Mouse (Mus musculus) lung, adult 10 weeks (tissue): ENCODE results near the gene Gm10721. TPM values are rescaled to one million over a fixed set of nuclear protein-coding genes. Genes with fewer than 3 reads are reported as not detected.

Source experiments
- polyA plus RNA-seq: library from polyadenylated mRNA; stranded (reverse); fragments of 350-450 nt; fragmentation: Illumina TruSeq; extraction: RNeasy Lipid Tissue Mini Kit (QIAGEN cat#74804); gene quantifications from one replicate; pipeline ENCODE4 v1.2.3, GENCODE M21; 2014; ENCODE audit warnings: low read depth, low replicate concordance; ENCODE audit not compliant: insufficient read depth

The Gm10721 gene
- not detected for polyA plus RNA-seq

DNA sequence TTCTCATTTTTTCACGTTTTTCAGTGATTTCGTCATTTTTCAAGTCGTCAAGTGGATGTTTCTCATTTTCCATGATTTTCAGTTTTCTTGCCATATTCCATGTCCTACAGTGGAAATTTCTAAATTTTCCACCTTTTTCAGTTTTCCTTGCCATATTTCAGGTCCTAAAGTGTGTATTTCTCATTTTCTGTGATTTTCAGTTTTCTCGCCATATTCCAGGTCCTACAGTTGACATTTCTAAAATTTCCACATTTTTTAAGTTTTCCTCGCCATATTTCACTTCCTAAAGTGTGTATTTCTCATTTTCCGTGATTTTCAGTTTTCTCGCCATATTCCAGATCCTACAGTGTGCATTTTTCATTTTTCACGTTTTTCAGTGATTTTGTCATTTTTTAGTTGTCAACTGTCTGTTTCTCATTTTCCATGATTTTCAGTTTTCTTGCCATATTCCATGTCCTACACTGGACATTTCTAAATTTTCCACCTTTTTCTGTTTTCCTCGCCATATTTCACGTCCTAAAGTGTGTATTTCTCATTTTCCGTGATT is at the start of gene Gm10721:
Gm10721 (plus strand) TSS at position 408 of the 547 bp plus-strand sequence.

DNA sequence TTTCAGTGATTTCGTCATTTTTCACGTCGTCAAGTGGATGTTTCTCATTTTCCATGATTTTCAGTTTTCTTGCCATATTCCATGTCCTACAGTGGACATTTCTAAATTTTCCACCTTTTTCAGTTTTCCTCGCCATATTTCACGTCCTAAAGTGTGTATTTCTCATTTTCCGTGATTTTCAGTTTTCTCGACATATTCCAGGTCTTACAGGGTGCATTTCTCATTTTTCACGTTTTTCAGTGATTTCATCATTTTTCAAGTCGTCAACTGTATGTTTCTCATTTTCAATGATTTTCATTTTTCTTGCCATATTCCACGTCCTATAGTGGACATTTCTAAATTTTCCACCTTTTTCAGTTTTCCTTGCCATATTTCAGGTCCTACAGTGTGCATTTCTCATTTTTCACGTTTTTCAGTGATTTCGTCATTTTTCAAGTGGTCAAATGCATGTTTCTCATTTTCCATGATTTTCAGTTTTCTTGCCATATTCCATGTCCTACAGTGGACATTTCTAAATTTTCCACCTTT is 12.4 kb upstream of the Gm10721 start, which contains the start of gene Gm10722:
Gm10722 (plus strand) TSS at position 478 of the 528 bp plus-strand sequence.

DNA sequence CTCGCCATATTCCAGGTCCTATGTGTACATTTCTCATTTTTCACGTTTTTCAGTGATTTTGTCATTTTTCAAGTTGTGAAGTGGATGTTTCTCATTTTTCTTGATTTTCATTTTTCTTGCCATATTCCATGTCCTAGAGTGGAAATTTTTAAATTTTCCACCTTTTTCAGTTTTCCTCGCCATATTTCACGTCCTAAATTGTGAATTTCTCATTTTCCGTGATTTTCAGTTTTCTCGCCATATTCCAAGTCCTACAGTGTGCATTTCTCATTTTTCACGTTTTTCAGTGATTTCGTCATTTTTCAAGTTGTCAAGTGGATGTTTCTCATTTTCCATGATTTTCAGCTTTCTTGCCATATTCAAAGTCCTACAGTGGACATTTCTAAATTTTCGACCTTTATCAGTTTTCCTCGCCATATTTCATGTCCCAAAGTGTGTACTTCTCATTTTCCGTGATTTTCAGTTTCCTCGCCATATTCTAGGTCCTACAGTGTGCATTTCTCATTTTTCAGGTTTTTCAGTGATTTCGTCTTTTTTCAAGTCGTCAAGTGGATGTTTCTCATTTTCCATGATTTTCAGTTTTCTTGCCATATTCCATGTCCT is 10.0 kb upstream of the Gm10721 start, which contains the start of gene Gm11168:
Gm11168 (plus strand) TSS at position 553 of the 603 bp plus-strand sequence.

DNA sequence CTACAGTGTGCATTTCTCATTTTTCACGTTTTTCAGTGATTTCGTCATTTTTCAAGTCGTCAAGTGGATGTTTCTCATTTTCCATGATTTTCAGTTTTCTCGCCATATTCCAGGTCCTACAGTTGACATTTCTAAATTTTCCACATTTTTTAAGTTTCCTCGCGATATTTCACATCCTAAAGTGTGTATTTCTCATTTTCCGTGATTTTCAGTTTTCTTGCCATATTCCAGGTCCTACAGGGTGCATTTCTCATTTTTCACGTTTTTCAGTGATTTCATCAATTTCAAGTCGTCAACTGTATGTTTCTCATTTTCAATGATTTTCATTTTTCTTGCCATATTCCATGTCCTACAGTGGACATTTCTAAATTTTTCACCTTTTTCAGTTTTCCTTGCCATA is 2.4 kb downstream of the Gm10721 start, which contains the start of gene Gm10720:
Gm10720 (plus strand) TSS at position 301 of the 400 bp plus-strand sequence.

DNA sequence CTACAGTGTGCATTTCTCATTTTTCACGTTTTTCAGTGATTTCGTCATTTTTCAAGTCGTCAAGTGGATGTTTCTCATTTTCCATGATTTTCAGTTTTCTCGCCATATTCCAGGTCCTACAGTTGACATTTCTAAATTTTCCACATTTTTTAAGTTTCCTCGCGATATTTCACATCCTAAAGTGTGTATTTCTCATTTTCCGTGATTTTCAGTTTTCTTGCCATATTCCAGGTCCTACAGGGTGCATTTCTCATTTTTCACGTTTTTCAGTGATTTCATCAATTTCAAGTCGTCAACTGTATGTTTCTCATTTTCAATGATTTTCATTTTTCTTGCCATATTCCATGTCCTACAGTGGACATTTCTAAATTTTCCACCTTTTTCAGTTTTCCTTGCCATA is 4.2 kb downstream of the Gm10721 start, which contains the start of gene Gm10719:
Gm10719 (plus strand) TSS at position 301 of the 400 bp plus-strand sequence.

DNA sequence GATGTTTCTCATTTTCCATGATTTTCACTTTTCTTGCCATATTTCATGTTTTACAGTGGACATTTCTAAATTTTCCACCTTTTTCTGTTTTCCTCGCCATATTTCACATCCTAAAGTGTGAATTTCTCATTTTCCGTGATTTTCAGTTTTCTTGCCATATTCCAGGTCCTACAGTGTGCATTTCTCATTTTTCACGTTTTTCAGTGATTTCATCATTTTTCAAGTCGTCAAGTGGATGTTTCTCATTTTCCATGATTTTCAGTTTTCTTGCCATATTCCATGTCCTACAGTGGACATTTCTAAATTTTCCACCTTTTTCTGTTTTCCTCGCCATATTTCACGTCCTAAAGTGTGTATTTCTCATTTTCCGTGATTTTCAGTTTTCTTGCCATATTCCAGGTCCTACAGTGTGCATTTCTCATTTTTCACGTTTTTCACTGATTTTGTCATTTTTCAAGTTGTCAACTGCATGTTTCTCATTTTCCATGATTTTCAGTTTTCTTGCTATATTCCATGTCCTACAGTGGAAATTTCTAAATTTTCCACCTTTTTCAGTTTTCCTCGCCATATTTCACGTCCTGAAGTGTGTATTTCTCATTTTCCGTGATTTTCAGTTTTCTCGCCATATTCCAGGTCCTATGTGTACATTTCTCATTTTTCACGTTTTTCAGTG is 10.5 kb downstream of the Gm10721 start, which contains the start of gene Gm10718:
Gm10718 (plus strand) TSS at position 236 of the 673 bp plus-strand sequence.

DNA sequence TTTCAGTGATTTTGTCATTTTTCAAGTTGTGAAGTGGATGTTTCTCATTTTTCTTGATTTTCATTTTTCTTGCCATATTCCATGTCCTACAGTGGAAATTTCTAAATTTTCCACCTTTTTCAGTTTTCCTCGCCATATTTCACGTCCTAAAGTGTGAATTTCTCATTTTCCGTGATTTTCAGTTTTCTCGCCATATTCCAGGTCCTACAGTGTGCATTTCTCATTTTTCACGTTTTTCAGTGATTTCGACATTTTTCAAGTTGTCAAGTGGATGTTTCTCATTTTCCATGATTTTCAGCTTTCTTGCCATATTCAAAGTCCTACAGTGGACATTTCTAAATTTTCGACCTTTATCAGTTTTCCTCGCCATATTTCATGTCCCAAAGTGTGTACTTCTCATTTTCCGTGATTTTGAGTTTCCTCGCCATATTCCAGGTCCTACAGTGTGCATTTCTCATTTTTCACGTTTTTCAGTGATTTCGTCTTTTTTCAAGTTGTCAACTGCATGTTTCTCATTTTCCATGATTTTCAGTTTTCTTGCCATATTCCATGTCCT is 12.1 kb downstream of the Gm10721 start, which contains the start of gene Gm10717:
Gm10717 (plus strand) TSS at position 506 of the 556 bp plus-strand sequence.

DNA sequence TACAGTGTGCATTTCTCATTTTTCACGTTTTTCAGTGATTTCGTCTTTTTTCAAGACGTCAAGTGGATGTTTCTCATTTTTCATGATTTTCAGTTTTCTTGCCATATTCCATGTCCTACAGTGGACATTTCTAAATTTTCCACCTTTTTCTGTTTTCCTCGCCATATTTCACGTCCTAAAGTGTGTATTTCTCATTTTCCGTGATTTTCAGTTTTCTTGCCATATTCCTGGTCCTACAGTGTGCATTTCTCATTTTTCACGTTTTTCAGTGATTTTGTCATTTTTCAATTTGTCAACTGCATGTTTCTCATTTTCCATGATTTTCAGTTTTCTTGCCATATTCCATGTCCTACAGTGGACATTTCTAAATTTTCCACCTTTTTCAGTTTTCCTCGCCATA is 21.4 kb downstream of the Gm10721 start, which contains the start of gene Gm17535:
Gm17535 (plus strand) TSS at position 301 of the 400 bp plus-strand sequence.

DNA sequence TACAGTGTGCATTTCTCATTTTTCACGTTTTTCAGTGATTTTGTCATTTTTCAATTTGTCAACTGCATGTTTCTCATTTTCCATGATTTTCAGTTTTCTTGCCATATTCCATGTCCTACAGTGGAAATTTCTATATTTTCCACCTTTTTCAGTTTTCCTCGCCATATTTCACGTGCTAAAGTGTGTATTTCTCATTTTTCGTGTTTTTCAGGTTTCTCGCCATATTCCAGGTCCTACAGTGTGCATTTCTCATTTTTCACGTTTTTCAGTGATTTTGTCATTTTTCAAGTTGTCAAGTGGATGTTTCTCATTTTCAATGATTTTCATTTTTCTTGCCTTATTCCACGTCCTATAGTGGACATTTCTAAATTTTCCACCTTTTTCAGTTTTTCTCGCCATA is 23.6 kb downstream of the Gm10721 start, which contains the start of gene Gm10715:
Gm10715 (plus strand) TSS at position 301 of the 400 bp plus-strand sequence.

Other genes starting within 250 kb of the Gm10721 start
- gene Gm10722, start 12.2 kb upstream of the Gm10721 start, polyA plus RNA-seq = not detected
- gene Gm11168, start 9.8 kb upstream of the Gm10721 start, polyA plus RNA-seq = not detected
- not detected for gene Gm10720, start 2.5 kb downstream of the Gm10721 start, polyA plus RNA-seq
- gene Gm10719, start 4.3 kb downstream of the Gm10721 start, polyA plus RNA-seq = not detected
- gene Gm10718, start 10.4 kb downstream of the Gm10721 start, polyA plus RNA-seq = not detected
- gene Gm10717, start 12.3 kb downstream of the Gm10721 start, polyA plus RNA-seq = not detected
- gene Gm17535, start 21.5 kb downstream of the Gm10721 start, polyA plus RNA-seq = not detected
- gene Gm10715, start 23.7 kb downstream of the Gm10721 start, polyA plus RNA-seq = not detected